Mouse (Mus musculus): Measurements from ENCODE around the gene Lmna.

Gene Lmna

DNA sequence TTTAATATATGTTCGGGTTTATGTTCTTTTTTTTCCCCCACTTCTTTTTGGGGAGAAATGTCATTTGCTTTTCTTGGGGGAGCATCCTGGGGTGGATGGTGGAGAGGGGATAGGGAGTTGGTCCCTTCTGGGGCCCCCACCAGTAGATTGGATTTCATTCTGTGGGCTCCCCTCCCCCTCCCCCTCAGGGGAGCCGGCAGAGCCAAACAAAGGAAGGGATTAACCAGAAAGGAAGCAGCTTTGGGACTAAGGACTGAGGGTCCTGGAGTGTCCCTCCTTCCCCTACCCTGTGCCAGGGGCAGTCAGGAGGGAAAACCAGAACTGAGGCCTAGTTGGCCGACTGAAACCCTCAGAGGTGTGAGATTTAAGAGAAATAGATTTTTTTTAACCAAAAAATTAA is 29.6 kb upstream of the Lmna start:
- DNase-seq (ENCODE audit: low spot score), result peak; percentile 55

- DNase-seq (ENCODE audit: low spot score), result no peak
Measured at GRCm38 (mm10) chr3:88538271-88539145, 28.8 kb upstream of the Lmna start.

DNA sequence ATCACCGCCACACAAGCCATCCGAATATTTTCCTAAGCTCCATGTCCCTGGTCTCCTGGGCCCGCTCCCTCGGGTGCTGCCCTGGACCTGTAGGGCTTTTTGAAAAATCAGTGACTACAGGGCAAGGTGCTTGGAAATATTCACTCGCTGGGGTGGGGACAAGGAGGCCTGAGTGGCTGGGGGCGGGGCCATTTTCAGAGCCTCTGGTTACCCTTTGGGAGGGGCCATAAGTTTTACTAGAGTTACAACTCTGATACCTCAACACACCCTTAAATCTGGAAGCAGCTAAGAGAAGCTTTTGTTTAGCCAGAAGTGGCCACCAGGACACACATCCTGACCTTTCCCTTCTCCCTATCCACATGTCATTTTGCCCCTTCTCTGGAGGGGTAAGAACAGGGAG is 27.4 kb upstream of the Lmna start:
- no peak for DNase-seq (ENCODE audit: low spot score)

DNA sequence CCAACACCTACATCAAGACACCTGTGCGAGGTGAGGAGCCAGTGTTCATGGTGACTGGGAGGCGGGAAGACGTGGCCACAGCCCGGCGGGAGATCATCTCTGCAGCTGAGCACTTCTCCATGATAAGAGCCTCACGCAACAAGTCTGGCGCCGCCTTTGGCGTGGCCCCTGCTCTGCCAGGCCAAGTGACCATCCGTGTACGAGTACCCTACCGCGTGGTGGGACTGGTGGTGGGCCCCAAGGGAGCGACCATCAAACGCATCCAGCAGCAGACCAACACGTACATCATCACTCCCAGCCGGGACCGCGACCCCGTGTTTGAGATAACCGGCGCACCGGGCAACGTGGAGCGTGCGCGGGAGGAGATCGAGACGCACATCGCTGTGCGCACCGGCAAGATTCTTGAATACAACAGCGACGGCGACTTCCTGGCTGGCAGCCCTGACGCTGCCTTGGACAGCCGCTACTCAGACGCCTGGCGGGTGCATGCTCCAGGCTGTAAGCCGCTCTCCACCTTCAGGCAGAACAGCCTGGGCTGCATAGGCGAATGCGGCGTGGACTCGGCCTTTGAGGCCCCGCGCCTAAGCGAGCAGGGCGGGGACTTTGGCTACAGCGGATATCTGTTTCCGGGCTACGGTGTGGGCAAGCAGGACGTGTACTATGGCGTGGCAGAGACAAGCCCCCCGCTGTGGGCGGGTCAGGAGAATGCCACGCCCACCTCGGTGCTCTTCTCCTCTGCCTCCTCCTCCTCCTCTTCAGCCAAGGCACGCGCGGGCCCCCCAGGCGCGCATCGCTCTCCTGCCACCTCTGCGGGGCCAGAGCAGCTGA is 26.6 kb upstream of the Lmna start:
- peak; percentile 88 for DNase-seq (ENCODE audit: low spot score)

DNA sequence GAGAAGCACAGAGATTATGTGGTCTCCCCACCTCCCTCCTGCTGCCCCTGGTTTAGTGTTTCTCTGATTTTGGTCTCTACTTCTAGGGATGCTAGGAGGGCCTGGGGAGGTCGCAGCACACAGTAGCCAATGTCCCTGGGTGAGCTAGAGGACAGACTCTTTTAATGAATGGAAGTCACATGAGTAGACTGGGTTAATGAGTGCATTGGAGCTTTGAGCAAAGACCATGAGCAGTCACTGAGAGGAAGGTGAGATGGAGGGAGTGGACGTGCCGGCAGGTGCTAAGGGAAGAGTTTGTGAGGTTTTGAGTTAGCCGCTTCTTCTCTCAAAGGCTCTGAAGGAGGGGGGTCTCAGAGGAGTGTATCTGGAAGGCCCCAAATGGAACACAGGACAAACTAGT is 25.8 kb upstream of the Lmna start:
- DNase-seq (ENCODE audit: low spot score), result no peak

DNA sequence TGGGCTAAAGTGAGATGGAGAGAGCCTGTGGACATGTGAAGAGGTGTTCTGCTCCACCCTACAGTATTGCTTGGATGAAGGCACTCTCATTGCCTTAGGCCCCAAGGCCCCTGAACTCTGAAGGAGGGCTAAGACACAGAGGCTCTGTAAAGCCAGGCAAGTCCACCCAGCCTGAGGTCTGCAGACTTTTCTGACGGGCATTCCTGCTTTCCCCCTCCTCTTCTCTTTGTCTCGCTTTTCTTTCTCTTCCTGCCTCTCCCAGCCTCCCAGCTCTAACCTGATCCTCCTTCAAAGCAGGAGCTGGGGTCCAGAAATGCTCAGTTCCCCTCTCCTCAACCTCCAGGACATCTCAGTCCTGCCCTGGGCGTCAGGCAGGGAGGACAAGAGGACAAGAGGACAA is 25.2 kb upstream of the Lmna start:
- no peak for DNase-seq (ENCODE audit: low spot score)

- DNase-seq (ENCODE audit: low spot score), result no peak
Measured at GRCm38 (mm10) chr3:88533706-88534105, 23.9 kb upstream of the Lmna start.

DNA sequence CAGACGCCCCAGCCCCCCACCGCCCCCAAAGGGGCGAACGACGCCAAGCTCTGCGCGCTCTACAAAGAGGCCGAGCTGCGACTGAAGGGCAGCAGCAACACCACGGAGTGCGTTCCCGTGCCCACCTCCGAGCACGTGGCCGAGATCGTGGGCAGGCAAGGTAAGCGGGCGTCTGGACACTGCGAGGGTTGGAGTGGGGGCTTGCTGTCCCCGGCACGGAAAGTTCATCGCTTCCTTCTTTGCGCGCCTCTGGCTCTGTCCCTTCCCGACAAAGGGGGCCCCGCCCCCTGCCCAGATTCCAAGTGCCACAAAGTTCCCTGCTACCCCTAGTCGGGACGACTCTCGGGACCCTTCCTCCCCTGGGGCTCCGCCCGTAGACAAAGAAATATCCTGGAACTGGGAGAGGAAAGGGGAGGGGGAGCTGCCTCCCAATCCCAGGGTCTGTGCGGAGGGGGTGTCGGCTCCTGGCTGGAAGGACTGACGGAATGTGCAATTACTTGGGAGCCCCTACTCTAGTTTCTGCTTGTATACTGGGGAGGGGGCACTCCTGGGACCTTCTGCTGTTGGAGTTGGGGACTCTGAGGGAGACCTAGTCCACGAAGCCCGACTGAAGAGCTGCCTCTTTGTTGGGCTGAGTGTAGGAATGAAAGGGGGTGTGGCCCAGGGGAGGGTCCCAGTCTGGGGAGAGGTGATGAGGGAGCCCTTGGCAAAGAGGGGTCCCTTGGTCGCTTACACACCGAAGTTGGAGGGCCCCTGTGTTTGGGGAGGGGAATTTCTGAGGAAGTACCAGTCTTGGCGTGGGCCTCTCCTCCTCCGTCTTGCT is 23.1 kb upstream of the Lmna start:
- DNase-seq (ENCODE audit: low spot score), result peak; percentile 71

- peak; percentile 52 for DNase-seq (ENCODE audit: low spot score)
Measured at GRCm38 (mm10) chr3:88532299-88532674, 22.5 kb upstream of the Lmna start, which contains the start of gene Mex3a. Gene Mex3a, plus strand, starts transcription at chr3:88532395.

DNA sequence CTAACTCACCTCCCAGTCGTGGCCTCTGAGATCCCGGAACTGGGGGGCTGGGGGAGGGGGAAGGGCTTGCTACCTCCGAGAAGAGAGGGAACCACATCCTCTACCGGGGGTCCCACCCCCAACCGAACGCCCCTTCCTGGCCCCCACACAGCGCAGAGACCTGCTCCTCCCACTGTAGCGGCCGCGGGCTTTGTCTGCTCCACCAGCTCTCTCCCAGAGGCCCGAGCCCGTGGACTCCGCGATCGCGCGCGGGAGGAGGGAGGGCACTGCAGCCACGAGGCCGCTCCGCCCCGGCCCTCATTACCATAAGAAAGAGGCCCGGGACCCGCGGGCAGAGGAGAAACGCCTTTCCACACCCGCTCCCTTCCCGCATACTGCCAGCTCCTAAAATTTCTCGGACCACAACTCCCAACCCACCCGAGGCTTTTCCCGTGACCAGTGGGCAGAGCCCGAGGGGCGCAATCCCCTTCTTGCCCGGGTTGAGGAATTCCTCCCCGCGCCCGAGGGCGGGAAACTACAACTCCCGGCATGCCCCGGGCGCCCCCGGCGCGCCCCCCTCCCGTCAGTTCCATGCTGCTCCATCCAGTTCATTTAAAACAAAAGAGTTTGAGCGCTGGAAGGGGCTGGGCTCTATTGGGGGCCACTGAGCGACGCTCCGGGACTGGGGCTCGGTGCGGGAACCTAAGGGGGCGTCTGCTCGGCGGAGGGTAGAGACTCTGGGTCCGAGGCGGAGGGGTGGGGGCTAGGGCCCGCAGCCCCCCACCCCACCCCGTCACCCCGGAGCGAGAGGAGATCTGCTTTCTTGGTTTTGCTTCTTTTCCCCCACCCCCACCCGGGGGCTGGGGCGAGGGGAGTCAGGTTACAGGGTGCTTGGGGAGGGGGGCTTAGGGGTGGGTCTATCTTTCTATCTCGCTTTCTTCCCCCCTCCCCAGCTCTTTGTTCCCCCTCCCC is 21.9 kb upstream of the Lmna start:
- DNase-seq (ENCODE audit: low spot score), result peak; percentile 84

DNA sequence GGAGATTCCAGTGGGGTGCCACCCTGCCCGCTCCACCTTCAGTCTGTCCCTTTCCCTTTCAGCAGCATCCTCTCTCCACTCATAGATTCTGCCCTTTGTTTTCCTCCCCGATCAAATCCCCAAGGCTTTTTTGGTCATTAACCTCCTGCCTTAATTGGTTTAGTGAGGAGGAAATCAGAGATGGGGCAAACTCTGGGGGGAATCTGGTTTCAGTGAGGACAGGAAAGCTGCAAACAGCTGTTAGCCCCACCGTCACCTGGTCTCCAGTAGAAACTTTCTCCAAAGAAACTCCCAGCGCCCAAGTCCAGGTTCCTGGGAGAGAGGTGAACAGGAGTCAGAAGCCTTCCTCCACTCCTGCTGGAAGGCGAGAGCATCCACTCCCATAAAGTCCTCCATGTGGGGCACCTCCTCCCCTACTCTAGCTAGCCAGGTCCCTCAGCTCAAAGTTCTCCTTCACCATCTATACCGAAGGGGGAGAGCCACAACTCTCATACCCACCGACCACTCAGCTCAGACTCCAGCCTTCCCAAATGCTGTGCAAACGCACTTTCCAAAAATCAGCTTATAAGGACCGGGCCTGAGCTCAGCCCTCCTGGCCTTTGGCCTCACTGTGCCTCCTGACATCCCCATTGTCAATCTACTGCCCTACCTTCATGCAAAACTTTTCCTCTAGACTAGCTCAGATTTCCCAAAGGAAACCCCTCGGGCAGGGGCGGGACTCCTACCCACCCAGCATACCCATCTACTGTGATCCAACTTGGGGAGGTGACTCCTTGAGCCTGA is 20.5 kb upstream of the Lmna start:
- DNase-seq (ENCODE audit: low spot score), result peak; percentile 51

DNA sequence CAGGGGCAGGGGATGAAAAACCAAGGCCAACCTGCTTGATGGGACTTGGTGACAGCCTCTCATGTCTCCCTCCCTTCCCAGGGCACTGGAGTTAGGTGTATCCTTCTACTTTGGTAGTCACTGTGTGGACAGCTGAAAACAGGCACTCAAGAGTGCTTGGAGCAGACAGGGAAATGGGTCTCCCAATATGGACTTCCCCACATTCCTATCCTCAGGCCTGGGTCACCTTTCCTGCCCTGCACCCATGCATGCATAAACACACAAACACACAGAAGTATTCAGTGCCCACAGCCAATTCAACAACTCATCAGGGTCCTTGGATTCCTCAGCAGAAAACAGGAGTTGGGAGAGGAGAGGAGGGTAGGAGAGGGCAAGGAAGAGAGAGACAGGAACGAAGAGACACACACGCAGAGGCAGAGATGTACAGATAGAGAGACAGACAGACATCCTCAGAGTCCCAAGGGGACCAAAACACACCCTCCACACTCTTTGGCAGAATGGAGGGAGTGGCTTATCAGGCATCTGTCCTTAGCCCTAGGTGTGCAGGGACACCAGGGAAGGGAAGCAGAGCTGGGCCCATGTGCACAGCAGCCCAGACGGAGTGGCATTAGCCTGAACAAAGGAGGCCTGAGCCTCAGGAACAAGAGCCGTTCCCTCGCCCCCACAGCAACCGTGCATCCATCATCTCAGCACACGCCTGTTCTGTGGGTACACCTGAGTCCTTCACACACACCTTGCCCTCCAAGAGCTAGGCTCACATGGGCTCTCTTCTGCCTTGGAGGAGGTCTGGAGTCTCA is 19.6 kb upstream of the Lmna start:
- peak; percentile 32 for DNase-seq (ENCODE audit: low spot score)

- DNase-seq (ENCODE audit: low spot score), result no peak
Measured at GRCm38 (mm10) chr3:88528646-88529045, 18.9 kb upstream of the Lmna start.

DNA sequence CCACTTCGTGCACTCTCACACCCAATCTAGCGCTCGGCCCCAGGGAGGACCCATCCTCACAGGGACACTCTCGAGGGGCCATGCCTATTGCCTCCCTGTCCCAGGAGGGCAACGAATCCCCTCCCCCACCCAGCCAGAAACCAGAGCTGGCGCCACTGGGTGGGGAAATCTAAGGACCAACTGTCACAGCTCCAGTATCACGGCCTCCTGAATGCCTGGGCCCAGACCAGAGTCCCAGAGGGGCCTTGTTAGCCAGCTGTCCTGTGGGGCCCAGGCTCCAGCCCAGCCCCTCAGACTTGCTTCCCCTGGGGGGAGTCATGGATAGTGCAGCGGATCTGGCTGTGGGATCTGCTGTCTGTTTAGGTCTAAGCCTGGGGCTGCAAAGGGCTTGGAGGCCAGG is 17.8 kb upstream of the Lmna start:
- peak; percentile 26 for DNase-seq (ENCODE audit: low spot score)

GRCm38 (mm10) chr3:88526157-88527131 is 16.7 kb upstream of the Lmna start:
- peak; percentile 97 for DNase-seq (ENCODE audit: low spot score)

- no peak for DNase-seq (ENCODE audit: low spot score)
Measured at GRCm38 (mm10) chr3:88525021-88525420, 15.3 kb upstream of the Lmna start.

DNA sequence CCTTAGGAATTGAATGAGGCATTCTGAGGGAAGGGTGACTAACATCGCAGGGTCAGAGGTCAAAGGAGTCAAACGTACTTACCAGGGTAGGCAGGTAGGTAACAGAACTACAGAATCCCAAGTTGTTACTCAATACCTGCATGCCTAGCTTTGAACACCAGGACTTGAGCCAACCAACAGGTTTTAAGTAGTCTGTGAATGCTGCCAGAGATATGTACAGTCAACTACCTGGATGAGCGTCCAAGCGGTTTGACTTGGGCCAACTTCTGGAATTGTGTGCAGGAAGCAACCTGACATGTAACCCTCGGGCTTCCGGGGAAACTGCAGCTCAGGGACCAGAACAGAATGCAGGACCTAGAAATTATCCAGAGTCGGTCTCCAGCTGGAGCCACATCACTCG is 13.3 kb upstream of the Lmna start:
- DNase-seq (ENCODE audit: low spot score), result no peak

DNA sequence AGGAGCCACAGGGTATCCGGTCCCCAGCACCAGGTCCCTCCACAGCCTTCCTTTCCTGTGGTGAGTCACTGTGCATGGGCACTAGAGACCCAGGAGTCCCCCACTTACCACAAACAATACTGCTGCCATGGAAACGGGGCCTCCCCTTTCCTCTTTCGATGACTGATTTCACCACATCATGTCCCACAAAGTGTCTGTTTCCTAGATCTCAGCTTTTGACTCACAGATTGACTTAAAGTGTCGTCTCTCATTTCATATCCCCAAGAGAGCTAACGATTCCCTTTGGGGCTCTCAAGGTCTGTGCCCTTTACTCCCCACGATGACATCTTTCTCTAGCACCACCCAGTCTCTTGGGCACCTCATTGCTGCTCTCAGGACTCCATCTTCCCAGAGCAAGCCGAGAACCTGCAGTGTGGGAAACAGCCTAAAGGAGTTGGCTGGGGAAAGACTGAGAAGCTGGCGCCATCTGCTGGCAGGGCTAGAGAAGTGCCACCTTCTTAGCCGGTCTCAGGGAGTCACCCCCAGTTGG is 12.1 kb upstream of the Lmna start:
- DNase-seq (ENCODE audit: low spot score), result peak; percentile 82

Measured in embryo, embryonic 10 days (tissue).